Mouse (Mus musculus) stomach, embryonic 16.5 days (tissue): ENCODE results near the gene Tle6. TPM values are rescaled to one million over a fixed set of nuclear protein-coding genes. Genes with fewer than 3 reads are reported as not detected.

Experiments used
- ATAC-seq: fragments of 200-750 bp; cut with Nextera tagmentation; 2 replicates; pipeline ENCODE4 v1.8.0; 2017; ENCODE audit warnings: moderate number of reproducible peaks, moderate TSS enrichment; ENCODE audit not compliant: insufficient read depth, low FRiP score
- H3K27ac ChIP-seq: fragments of 300-500 bp; sonication (generic); 2 replicates; pipeline ENCODE4 v1.5.1; 2014; ENCODE audit warnings: low read length
- H3K27me3 ChIP-seq: fragments of 300-500 bp; sonication (generic); 2 replicates; pipeline ENCODE4 v1.6.1; 2014; ENCODE audit warnings: low read length, control low read depth, mixed read lengths; ENCODE audit not compliant: control insufficient read depth, insufficient read depth
- H3K36me3 ChIP-seq: fragments of 300-500 bp; sonication (generic); 2 replicates; pipeline ENCODE4 v1.6.1; 2014; ENCODE audit warnings: low read length; ENCODE audit not compliant: control insufficient read depth, insufficient read depth
- H3K4me1 ChIP-seq: fragments of 300-500 bp; sonication (generic); 2 replicates; pipeline ENCODE4 v1.6.1; 2014; ENCODE audit warnings: low read length, control low read depth, mixed read lengths; ENCODE audit not compliant: control insufficient read depth, insufficient read depth
- H3K4me2 ChIP-seq: fragments of 300-500 bp; sonication (generic); 2 replicates; pipeline ENCODE4 v1.6.1; 2014; ENCODE audit warnings: low read depth, low read length, mixed read lengths
- H3K4me3 ChIP-seq: fragments of 300-500 bp; sonication (generic); replicated peaks from 2 replicates; pipeline ENCODE4 v1.5.1; 2014; ENCODE audit warnings: mild to moderate bottlenecking, low read length
- H3K9ac ChIP-seq: fragments of 300-500 bp; sonication (generic); 2 replicates; pipeline ENCODE4 v1.6.1; 2014; ENCODE audit warnings: low read length
- H3K9me3 ChIP-seq: fragments of 300-500 bp; sonication (generic); replicated peaks from 2 replicates; pipeline ENCODE4 v1.6.1; 2016; ENCODE audit warnings: low read length, control low read depth; ENCODE audit not compliant: control insufficient read depth
- whole genome bisulfite sequencing: fragments of 180-500 bp; shearing (Covaris S2); extraction: QIAGEN DNeasy Blood & Tissue Kit; methylation state at CpG from one replicate; pipeline ENCODE4 v1.1.7; 2014; 5-methylcytosine and 5-hydroxymethylcytosine counted together
- polyA plus RNA-seq: library from polyadenylated mRNA; unstranded; fragments of >200 nt; fragmentation: Nextera tagmentation; extraction: Ambion mirVana; gene quantifications from 2 replicates; pipeline ENCODE4 v1.2.1, GENCODE M21; 2015

The Tle6 gene
- polyA plus RNA-seq, 1 experiment from 2014 or later = 31.2 TPM

DNA sequence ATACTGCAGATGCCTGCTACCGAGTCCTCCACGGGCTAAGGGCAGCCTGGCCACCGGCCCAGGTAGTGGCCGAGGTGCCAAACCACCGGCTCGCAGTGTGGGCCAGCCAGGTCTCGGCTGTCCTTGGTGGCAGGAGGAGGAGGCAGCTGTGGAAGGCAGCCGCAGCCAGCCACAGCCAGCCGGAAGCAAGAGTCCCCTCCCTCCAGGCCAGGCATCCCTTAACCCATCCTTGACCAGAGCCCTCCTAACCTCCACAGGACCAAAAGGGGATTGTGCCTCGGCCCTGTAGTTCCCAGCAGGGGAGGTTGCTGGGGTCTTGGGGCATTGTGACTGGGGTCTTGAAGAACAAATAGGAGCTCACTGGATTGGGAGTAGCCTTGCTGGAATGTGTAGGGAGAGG lies 36.7 kb downstream of the Tle6 start:
- no peaks in the 10 kb centered on the region for H3K27me3 ChIP-seq
- H3K36me3 ChIP-seq = peaks cover 20% of the 10 kb centered on the region
- peaks cover 49% of the 10 kb centered on the region for H3K4me1 ChIP-seq
- WGBS = 6% methylated on average over 10 of the region's 10 CpGs
- H3K4me2 ChIP-seq = peak overlapping the region; percentile 53
- peak overlapping the region; percentile 41 for H3K4me3 ChIP-seq
- no peaks in the 10 kb centered on the region for H3K9me3 ChIP-seq
- H3K9ac ChIP-seq = peak overlapping the region; percentile 62
- 0 out of 2 replicates have a peak overlapping the region, but pooled peaks have one; percentile 31 for H3K27ac ChIP-seq
- ATAC-seq = no peak

DNA sequence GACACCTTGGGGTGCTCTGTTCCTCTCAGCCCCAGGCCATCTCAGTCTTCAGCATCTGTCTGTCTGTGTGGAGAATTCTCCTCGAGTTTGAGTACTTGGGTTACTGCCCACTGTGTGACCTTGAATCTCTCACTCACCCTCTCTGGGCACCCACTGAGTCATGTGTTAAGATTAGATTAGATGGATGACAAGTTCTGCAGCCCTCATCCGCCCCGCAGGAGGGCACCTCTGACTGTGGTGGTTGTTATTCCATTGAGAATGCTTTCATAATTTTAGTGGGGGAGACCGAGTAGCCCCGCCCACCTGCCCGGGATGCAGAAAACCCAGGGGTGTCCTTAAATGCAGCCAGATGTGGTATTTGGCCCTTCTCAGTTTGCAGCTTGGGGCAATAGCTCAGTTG lies 37.4 kb downstream of the Tle6 start:
- Histone ChIP-seq H3K9ac (peak overlapping the region; percentile 62; the same call in 1 of the 2 replicates), H3K4me3 (peak overlapping the region; percentile 41; the same call in 1 of the 2 replicates)

DNA sequence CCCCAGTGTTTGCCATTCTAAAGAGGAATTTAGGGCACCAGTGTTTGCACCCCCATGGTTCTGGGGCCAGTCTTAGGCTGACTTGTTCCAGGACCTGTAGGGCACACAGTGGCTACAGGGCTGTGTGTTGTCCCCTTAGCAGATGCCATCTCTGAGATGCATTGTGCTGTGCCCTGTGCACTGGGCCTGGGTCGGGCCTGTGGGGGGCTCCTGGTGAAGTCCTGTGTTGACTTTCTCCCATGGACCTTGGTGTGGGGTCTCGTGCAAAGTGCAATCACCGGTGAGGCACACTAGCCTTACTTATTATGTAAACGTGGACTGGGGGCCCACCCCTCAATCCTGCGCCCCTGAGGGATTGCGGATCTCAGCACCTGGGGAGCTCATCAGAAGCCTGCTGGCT lies 38.5 kb downstream of the Tle6 start:
- no peaks in the 10 kb centered on the region for H3K27me3 ChIP-seq
- H3K4me3 ChIP-seq = no peak overlapping the region
- peak overlapping the region; percentile 6 for H3K4me2 ChIP-seq
- peak overlapping the region; percentile 58 for H3K9ac ChIP-seq
- peaks cover 42% of the 10 kb centered on the region for H3K4me1 ChIP-seq
- ATAC-seq = no peak
- H3K36me3 ChIP-seq = peaks cover 20% of the 10 kb centered on the region
- WGBS = 62% methylated on average over 6 of the region's 6 CpGs
- no peak overlapping the region for H3K27ac ChIP-seq
- no peaks in the 10 kb centered on the region for H3K9me3 ChIP-seq

More for the DNA sequence above, 37.4 kb downstream of the Tle6 start:
- no peaks in the 10 kb centered on the region for H3K9me3 ChIP-seq
- H3K4me1 ChIP-seq = peaks cover 45% of the 10 kb centered on the region
- no peaks in the 10 kb centered on the region for H3K27me3 ChIP-seq
- 0 out of 2 replicates have a peak overlapping the region, but pooled peaks have one; percentile 31 for H3K27ac ChIP-seq
- ATAC-seq = no peak
- H3K36me3 ChIP-seq = peaks cover 20% of the 10 kb centered on the region
- 37% methylated on average over 6 of the region's 6 CpGs for WGBS
- peak overlapping the region; percentile 53 for H3K4me2 ChIP-seq

DNA sequence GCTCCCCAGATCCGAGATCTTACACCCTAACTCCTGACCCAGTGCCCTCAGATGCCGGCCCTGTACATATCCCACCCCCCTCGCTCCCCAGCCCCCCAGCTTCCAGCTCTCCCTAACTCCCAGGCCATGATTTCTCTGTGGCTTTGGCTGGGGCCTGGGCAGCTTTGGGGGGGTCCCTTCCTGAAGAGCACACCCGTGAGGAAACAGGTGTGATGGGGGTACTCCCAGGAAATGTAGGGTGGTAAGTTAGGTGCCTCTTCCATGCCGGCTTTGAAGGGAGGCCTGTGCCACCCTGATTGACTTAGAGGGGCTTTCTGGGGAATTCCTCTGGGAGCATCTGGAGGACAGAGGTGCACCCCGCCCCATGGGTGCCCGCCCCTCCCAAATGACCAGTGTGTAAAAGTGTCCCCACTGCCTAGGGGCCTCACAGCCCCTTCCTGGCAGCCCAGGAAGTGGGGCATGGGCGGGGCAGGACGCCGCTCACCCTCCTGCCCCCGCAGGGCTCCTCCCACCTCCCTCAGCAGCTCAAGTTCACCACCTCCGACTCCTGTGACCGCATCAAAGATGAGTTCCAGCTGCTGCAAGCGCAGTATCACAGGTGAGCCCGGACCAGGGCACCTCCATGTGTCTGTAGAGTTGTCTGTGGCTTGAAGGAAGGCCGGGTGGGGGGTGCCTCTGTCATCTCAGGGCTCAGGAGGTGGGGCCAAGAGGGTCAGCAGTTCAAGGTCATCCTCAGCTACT lies 40.0 kb downstream of the Tle6 start:
- Histone ChIP-seq H3K4me2 (peak overlapping the region; percentile 98), H3K9me3 (no peaks in the 10 kb centered on the region), H3K4me3 (peak overlapping the region; percentile 97), H3K27me3 (no peaks in the 10 kb centered on the region), H3K27ac (peak overlapping the region; percentile 95), H3K4me1 (peaks cover 42% of the 10 kb centered on the region), H3K36me3 (peaks cover 16% of the 10 kb centered on the region), H3K9ac (peak overlapping the region; percentile 99)
- 0 out of 2 replicates have a peak, but pooled peaks have one; percentile 3 for ATAC-seq
- WGBS = 14% methylated on average over 16 of the region's 16 CpGs

DNA sequence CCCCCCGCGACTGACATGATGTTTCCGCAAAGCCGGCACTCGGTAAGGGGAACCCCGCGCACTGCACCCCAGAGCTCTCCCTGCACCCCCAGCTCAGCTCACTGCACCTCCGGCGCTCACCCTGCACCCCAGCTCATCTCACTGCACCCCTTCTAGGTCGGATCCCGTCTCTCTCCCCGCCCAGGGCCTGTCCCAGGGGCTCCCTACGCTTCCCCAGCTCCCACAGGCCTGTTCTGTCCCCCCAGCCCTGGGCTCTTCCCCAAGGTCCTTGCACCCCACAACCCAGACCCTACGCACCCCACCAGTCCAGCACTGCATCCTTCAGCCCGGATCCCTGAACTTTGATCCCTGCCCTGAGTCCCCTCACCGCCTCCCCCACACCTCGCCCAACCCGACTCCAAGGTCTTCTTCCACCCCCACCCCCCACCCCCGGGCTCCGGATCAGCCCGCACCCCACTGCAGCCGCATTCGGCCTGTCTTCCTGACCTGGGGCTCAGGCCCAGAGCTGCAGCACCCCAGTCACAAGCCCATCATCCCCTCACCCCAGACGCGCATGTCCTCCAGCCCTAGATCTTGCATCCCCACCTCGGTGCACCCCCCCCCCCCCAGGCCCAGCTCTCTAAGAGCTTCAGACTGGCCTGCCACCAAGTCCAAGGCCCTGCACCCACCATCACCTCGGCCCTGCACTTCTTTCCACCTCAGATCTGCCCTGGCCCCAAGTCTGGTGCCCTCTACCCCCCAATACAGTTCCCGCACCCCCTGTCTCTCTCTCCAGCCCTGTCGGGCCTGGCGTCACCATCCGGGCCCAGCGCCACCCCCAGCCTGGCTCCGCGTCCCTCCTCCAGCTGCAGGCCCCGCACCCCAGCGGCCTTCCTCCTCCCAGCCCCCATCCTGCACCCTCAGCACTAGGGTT lies 41.0 kb downstream of the Tle6 start:
- ATAC-seq = peak; percentile 39
- Histone ChIP-seq H3K27me3 (no peaks in the 10 kb centered on the region), H3K4me2 (peak overlapping the region; percentile 98), H3K4me1 (peaks cover 39% of the 10 kb centered on the region), H3K27ac (peak overlapping the region; percentile 95), H3K36me3 (peaks cover 6% of the 10 kb centered on the region; the same call in 1 of the 2 replicates), H3K4me3 (peak overlapping the region; percentile 97), H3K9me3 (no peaks in the 10 kb centered on the region), H3K9ac (peak overlapping the region; percentile 99)
- under 1% methylated on average over 36 of the region's 36 CpGs for WGBS

DNA sequence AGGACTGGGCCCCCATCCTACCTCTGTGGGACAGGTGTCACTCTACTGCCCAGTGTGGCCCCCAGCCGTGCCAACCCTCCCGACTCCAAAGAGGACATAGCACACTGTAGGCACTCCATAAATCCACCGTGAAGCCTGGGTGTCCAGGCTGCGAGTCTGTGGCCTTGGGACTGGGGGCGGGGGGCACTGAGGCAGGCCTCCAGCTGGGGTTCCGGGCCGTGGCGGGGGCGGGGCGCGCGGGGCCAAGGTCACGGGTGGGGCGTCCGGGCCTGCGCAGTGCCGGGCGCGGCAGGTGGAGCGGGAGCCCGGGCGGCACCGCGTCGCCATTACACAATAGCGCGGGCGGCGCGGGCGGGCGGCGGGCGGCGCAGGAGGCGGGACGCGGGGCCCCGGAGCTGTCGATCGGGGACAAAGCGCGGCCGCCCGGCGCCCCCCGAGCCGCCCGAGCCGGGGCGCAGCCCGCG lies 41.7 kb downstream of the Tle6 start, which contains the start of gene Aes:
TSS of gene Aes (plus strand) at position 326 of the 464 bp plus-strand sequence.
- Histone ChIP-seq H3K9ac (peak within 1 kb of the TSS; percentile 99), H3K36me3 (peaks cover under 1% of the 10 kb centered on the region; the same call in 1 of the 2 replicates), H3K4me3 (peak within 1 kb of the TSS; percentile 97), H3K4me2 (peak within 1 kb of the TSS; percentile 98), H3K27me3 (no peaks in the 10 kb centered on the region), H3K4me1 (peaks cover 33% of the 10 kb centered on the region), H3K9me3 (no peaks in the 10 kb centered on the region), H3K27ac (peak within 1 kb of the TSS; percentile 95)
- ATAC-seq = peak; percentile 83
- under 1% methylated on average over 29 of the region's 53 CpGs for WGBS

DNA sequence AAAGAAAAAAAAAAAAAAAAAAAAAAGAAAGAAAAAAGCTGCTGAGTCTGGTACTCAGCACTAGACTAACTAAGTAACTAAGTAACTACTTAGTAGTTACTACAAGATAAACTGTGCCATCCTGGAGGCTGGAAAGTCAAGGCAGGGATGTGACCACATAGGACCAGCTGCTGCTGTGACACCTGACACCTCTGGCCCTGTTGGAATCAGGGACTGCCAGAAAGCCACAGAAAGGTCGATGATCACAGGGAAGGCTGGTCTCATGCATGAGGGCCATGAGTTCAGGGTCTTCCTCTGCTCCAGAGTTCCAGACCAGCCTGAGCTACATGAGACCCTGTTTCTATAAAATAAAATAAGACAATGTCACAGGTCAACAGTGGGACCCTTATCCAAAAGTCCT lies 43.4 kb downstream of the Tle6 start:
- Histone ChIP-seq H3K4me1 (peaks cover 17% of the 10 kb centered on the region), H3K9me3 (no peaks in the 10 kb centered on the region), H3K27me3 (no peaks in the 10 kb centered on the region), H3K36me3 (no peaks in the 10 kb centered on the region), H3K4me3 (no peak overlapping the region), H3K4me2 (no peak overlapping the region), H3K27ac (no peak overlapping the region), H3K9ac (no peak overlapping the region)
- no peak for ATAC-seq
- 26% methylated on average over 1 of the region's 1 CpGs for WGBS

DNA sequence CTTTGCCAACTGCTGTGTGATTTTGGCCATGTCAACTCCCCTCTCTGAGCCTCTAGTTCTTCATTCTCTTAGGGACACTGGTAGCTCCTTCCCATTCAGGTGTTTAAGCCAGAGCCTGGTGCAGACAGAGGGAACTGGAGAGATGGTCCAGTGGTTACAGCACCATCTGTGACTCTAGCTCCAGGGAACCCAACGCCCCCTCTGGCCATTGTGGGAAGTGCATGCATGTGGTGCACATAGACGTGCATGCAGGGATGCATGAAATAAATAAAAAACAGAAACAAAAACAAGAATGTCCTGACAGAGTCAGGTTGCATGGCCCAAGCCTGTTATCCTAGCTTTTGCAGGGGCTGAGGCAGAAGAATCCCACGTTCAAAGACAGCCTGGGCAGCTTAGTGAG lies 44.6 kb downstream of the Tle6 start:
- Histone ChIP-seq H3K4me1 (peaks cover 13% of the 10 kb centered on the region), H3K9me3 (no peaks in the 10 kb centered on the region), H3K36me3 (no peaks in the 10 kb centered on the region), H3K27me3 (no peaks in the 10 kb centered on the region), H3K27ac (no peak overlapping the region), H3K4me2 (no peak overlapping the region), H3K4me3 (no peak overlapping the region), H3K9ac (no peak overlapping the region)
- 71% methylated on average over 3 of the region's 3 CpGs for WGBS
- no peak for ATAC-seq
